In the genomic region with DNA sequence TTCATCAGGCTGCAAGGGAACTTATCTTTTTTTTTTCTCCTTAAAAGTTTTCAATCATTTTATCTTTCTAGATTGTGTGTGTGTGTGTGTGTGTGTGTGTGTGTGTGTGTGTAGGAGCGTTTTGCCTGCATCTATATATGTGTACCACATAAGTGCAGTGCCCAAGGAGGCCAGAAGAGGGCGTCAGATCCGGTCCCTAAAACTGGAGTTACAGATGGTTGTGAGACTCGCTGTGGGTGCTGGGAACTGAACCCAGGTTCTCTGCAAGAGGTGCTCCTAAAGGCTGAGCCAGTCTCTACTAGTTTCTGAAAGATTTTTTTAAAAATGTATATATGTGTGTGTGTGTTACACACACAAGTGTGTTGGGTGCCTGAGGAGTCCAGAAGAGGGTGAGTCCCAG, we compare ENCODE assay signal across 15 mouse cellular contexts.
"Had no signal": no experiment of that assay in that cellular context is flagged by ENCODE, and none has a peak within 500 bp of the region (broad histone marks: within the 10 kb centered on the region; RNA-seq: fewer than 3 reads in every experiment).

No protein-coding gene starts in this region.

- ATAC-seq: intestine, embryonic 16.5 days; lung, postnatal 0 days; midbrain, embryonic 15.5 days had no signal

- H3K4me3 ChIP-seq: left cerebral cortex, adult 2 months; limb, embryonic 15.5 days; midbrain, embryonic 15.5 days; neural tube, embryonic 13.5 days; stomach, embryonic 15.5 days had no signal

- H3K9me3 ChIP-seq: limb, embryonic 15.5 days; midbrain, embryonic 15.5 days; neural tube, embryonic 13.5 days; stomach, embryonic 15.5 days had no signal

- H3K27me3 ChIP-seq: limb, embryonic 15.5 days; midbrain, embryonic 15.5 days; stomach, embryonic 15.5 days had no signal

- DNase-seq: kidney, adult 8-10 months; kidney, postnatal 25 days; lung, adult 18-20 months; lung, postnatal 4 days; retina, postnatal 1 day; thymus, adult 2 months; thymus, postnatal 25 days had no signal

- H3K4me2 ChIP-seq: limb, embryonic 15.5 days; midbrain, embryonic 11.5 days; midbrain, embryonic 15.5 days; neural tube, embryonic 13.5 days; stomach, embryonic 15.5 days had no signal

- H3K36me3 ChIP-seq: limb, embryonic 15.5 days; midbrain, embryonic 15.5 days; neural tube, embryonic 13.5 days; stomach, embryonic 15.5 days had no signal

- H3K9ac ChIP-seq: limb, embryonic 15.5 days; midbrain, embryonic 15.5 days; neural tube, embryonic 13.5 days; stomach, embryonic 15.5 days had no signal

- H3K27ac ChIP-seq: left cerebral cortex, adult 2 months; limb, embryonic 15.5 days; midbrain, embryonic 15.5 days; neural tube, embryonic 13.5 days; stomach, embryonic 15.5 days had no signal
